Mouse (Mus musculus) MEL (cell line): ENCODE measurements at regions not wholly inside any gene's neighbourhood (a gene's known extent, or its start where the extent isn't known, plus 50 kb on each side); places are given as distances from the start of the nearest gene placed in this dataset.

Source experiments
- DNase-seq: peaks from one replicate; pipeline ENCODE4 v3.0.0; 2011; ENCODE audit warnings: low read depth, low spot score
- H3K27ac ChIP-seq: 2 replicates; pipeline ENCODE4 v1.5.1; 2012; ENCODE audit warnings: low read depth, mild to moderate bottlenecking, control low read depth, low read length, moderate library complexity; ENCODE audit not compliant: control insufficient read depth
- H3K27me3 ChIP-seq, 2 experiments: fragments of 150-350 bp in 1 of 2; sonication (generic) in 1 of 2; 2 replicates each; pipeline ENCODE4 v1.6.1; 2012; ENCODE audit warnings: low read length in 2 of 2, mild to moderate bottlenecking in 2 of 2, improper control_type of control experiment in 1 of 2, moderate library complexity in 1 of 2; ENCODE audit not compliant: insufficient read depth in 2 of 2, control insufficient read depth in 1 of 2
- H3K36me3 ChIP-seq, 2 experiments: 2 replicates each; pipeline ENCODE4 v1.6.1; 2012 to 2014; ENCODE audit warnings: low read length in 2 of 2, improper control_type of control experiment in 1 of 2, inconsistent platforms in 1 of 2, mild to moderate bottlenecking in 1 of 2; ENCODE audit not compliant: insufficient read depth in 2 of 2, control insufficient read depth in 1 of 2
- H3K4me1 ChIP-seq, 2 experiments: fragments of 150-350 bp in 1 of 2; sonication (generic) in 1 of 2; 2 replicates each; pipeline ENCODE4 v1.6.1; 2012; ENCODE audit warnings: low read length in 2 of 2, improper control_type of control experiment in 1 of 2, mild to moderate bottlenecking in 1 of 2; ENCODE audit not compliant: insufficient read depth in 2 of 2, control insufficient read depth in 1 of 2
- H3K4me3 ChIP-seq, 2 experiments: fragments of 150-350 bp in 1 of 2; sonication (generic) in 1 of 2; 2 replicates each; pipeline ENCODE4 v1.5.1; 2012; ENCODE audit warnings: low read depth in 2 of 2, low read length in 2 of 2, mild to moderate bottlenecking in 2 of 2, moderate library complexity in 2 of 2, control low read depth in 1 of 2, improper control_type of control experiment in 1 of 2; ENCODE audit not compliant: control insufficient read depth in 1 of 2, insufficient read depth in 1 of 2
- H3K79me2 ChIP-seq: 2 replicates; pipeline ENCODE4 v1.6.1; 2012; ENCODE audit warnings: mild to moderate bottlenecking, low read length, moderate library complexity; ENCODE audit not compliant: control insufficient read depth, poor library complexity, insufficient read depth
- H3K9ac ChIP-seq: 2 replicates; pipeline ENCODE4 v1.6.1; 2012; ENCODE audit warnings: low read depth, mild to moderate bottlenecking, control low read depth, low read length, moderate library complexity; ENCODE audit not compliant: control insufficient read depth, poor library complexity, severe bottlenecking
- H3K9me3 ChIP-seq: fragments of 150-350 bp; sonication (generic); replicated peaks from 2 replicates; pipeline ENCODE4 v1.6.1; 2012; ENCODE audit warnings: mild to moderate bottlenecking, low read length, improper control_type of control experiment, moderate library complexity; ENCODE audit not compliant: insufficient read depth
- CHD1 ChIP-seq: IDR thresholded peaks from 2 replicates; pipeline ENCODE4 v1.6.1; 2012; ENCODE audit warnings: low read depth, mild to moderate bottlenecking, inconsistent platforms, low read length, improper control_type of control experiment
- CHD2 ChIP-seq: IDR thresholded peaks from 2 replicates; pipeline ENCODE4 v1.6.1; 2011; ENCODE audit warnings: low read length, improper control_type of control experiment
- CTCF ChIP-seq, 3 experiments: IDR thresholded peaks in 2 of 3; conservative IDR thresholded peaks in 1 of 3; 2 replicates each; pipeline ENCODE4 v1.5.1; 2011 to 2012; ENCODE audit warnings: low read length in 3 of 3, low read depth in 2 of 3, mild to moderate bottlenecking in 2 of 3, improper control_type of control experiment in 1 of 3, inconsistent platforms in 1 of 3, mixed read lengths in 1 of 3, moderate library complexity in 1 of 3; ENCODE audit not compliant: control insufficient read depth in 1 of 3, insufficient read depth in 1 of 3, poor library complexity in 1 of 3, severe bottlenecking in 1 of 3
- ELF1 ChIP-seq: IDR thresholded peaks from 2 replicates; pipeline ENCODE4 v1.6.1; 2014; ENCODE audit warnings: low read depth, mild to moderate bottlenecking, inconsistent platforms, low read length, improper control_type of control experiment, moderate library complexity
- EP300 ChIP-seq, 2 experiments: IDR thresholded peaks; 2 replicates each; pipeline ENCODE4 v1.6.1; 2011; ENCODE audit warnings: improper control_type of control experiment in 2 of 2, low read length in 2 of 2, low read depth in 1 of 2, mild to moderate bottlenecking in 1 of 2
- GABPA ChIP-seq: IDR thresholded peaks from 2 replicates; pipeline ENCODE4 v1.6.1; 2012; ENCODE audit warnings: low read depth, mild to moderate bottlenecking, inconsistent platforms, low read length, improper control_type of control experiment, moderate library complexity
- GATA1 ChIP-seq: IDR thresholded peaks from 2 replicates; pipeline ENCODE4 v1.6.1; 2011; ENCODE audit warnings: low read depth, low read length, improper control_type of control experiment
- HCFC1 ChIP-seq: IDR thresholded peaks from 2 replicates; pipeline ENCODE4 v1.6.1; 2012; ENCODE audit warnings: low read depth, mild to moderate bottlenecking, inconsistent platforms, low read length, improper control_type of control experiment, moderate library complexity
- JUND ChIP-seq: IDR thresholded peaks from 2 replicates; pipeline ENCODE4 v1.6.1; 2011; ENCODE audit warnings: low read depth, mild to moderate bottlenecking, improper control_type of control experiment, low read length
- KAT2A ChIP-seq: conservative IDR thresholded peaks from 2 replicates; pipeline ENCODE4 v1.6.1; 2012; ENCODE audit warnings: low read depth, low read length, improper control_type of control experiment, inconsistent platforms
- MAFK ChIP-seq: IDR thresholded peaks from 2 replicates; pipeline ENCODE4 v1.6.1; 2011; ENCODE audit warnings: low read depth, mild to moderate bottlenecking, low read length, improper control_type of control experiment, borderline replicate concordance
- MYC ChIP-seq: IDR thresholded peaks from 2 replicates; pipeline ENCODE4 v1.6.1; 2011; ENCODE audit warnings: low read depth, mild to moderate bottlenecking, low read length, improper control_type of control experiment, moderate library complexity
- NRF1 ChIP-seq: IDR thresholded peaks from 2 replicates; pipeline ENCODE4 v1.6.1; 2014; ENCODE audit warnings: low read depth, mild to moderate bottlenecking, inconsistent platforms, low read length, improper control_type of control experiment, moderate library complexity; ENCODE audit not compliant: poor library complexity, insufficient read depth, severe bottlenecking
- POLR2A ChIP-seq, 2 experiments: IDR thresholded peaks; 2 replicates each; pipeline ENCODE4 v1.6.1; 2011 to 2012; ENCODE audit warnings: low read length in 2 of 2, mild to moderate bottlenecking in 2 of 2, control low read depth in 1 of 2, improper control_type of control experiment in 1 of 2, low read depth in 1 of 2, moderate library complexity in 1 of 2; ENCODE audit not compliant: control insufficient read depth in 1 of 2, insufficient read depth in 1 of 2, poor library complexity in 1 of 2
- POLR2AphosphoS2 ChIP-seq: IDR thresholded peaks from 2 replicates; pipeline ENCODE4 v1.6.1; 2011; ENCODE audit warnings: low read length, improper control_type of control experiment
- POLR2AphosphoS5 ChIP-seq: IDR thresholded peaks from 2 replicates; pipeline ENCODE4 v1.6.1; 2012; ENCODE audit warnings: low read depth, borderline replicate concordance, mild to moderate bottlenecking, inconsistent platforms, low read length, moderate library complexity, mixed read lengths
- RCOR1 ChIP-seq: IDR thresholded peaks from 2 replicates; pipeline ENCODE4 v1.6.1; 2012; ENCODE audit warnings: low read depth, mild to moderate bottlenecking, inconsistent platforms, low read length, improper control_type of control experiment
- TAL1 ChIP-seq: IDR thresholded peaks from 2 replicates; pipeline ENCODE4 v1.6.1; 2012; ENCODE audit warnings: mild to moderate bottlenecking, inconsistent platforms, low read length, moderate library complexity, mixed read lengths
- TCF12 ChIP-seq: IDR thresholded peaks from 2 replicates; pipeline ENCODE4 v1.6.1; 2014; ENCODE audit warnings: low read depth, mild to moderate bottlenecking, inconsistent platforms, low read length, improper control_type of control experiment, moderate library complexity
- ZNF384 ChIP-seq: IDR thresholded peaks from 2 replicates; pipeline ENCODE4 v1.6.1; 2012; ENCODE audit warnings: low read depth, mild to moderate bottlenecking, inconsistent platforms, low read length, improper control_type of control experiment

DNA sequence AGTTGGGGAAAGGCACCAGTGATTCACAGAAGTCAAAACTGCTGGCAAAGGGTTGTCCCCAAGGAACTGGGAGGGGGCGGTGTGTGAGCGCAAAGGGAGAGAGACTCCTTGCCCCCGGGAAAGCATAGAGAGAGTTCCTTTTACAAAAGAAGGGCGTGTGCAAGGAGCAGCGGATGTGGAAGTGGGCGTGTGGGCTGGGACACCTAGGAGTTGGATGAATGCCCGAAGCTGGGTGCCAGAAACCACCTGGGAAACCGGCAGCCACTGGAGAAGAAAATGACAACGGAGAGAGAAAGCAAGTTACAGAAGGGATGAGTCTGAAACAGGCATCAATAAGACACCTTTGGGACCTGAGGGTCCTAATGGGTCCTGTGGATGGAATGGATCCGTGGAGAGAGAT, 133.8 kb upstream of the Hmga2 start:
- H3K27ac ChIP-seq, result no peak overlapping the region
- no peaks in the 10 kb centered on the region; a peak in 1 of 4 replicates for H3K4me1 ChIP-seq
- no peak for TF ChIP-seq ZNF384
- no peak overlapping the region for H3K4me3 ChIP-seq
- no peak overlapping the region for H3K9ac ChIP-seq
- H3K79me2 ChIP-seq, result no peaks in the 10 kb centered on the region
- no peaks in the 10 kb centered on the region for H3K36me3 ChIP-seq
- H3K9me3 ChIP-seq, result no peaks in the 10 kb centered on the region
- H3K27me3 ChIP-seq, result 0 out of 4 replicates have a peak, but pooled peaks cover 0 to 3% of the 10 kb centered on the region in 2 experiments
- peak; percentile 14 for DNase-seq

DNA sequence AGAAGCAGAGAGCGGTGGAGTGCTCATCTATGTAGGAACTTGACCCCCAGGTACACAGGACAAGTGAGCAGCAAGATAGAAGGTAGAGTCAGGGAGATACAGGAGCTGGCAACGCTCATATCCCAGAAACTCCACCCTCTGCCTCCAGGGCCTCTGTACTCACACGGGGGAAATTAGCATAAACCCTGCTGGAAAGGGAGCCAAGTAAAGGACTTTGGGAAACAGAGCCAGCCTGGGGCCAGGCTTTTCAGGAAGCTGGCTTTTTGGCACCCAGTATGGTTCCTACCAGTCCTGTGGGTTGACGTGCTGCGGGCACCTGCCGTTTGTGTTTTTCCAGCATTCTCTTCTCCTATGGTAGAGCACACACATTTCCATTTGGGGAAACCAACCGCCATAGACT, 128.2 kb upstream of the Hmga2 start:
- H3K27me3 ChIP-seq, result peaks cover 0 to 3% of the 10 kb centered on the region in 2 experiments; a peak in 1 of 4 replicates
- H3K79me2 ChIP-seq, result no peaks in the 10 kb centered on the region
- no peaks in the 10 kb centered on the region for H3K9me3 ChIP-seq
- H3K4me3 ChIP-seq, result no peak overlapping the region
- DNase-seq, result no peak
- TF ChIP-seq MAFK (no peak), POLR2A (IDR thresholded peaks at IDR 0.05; ENCODE audit: control insufficient read depth in 1 of 2, insufficient read depth in 1 of 2, low read depth in 1 of 2, low read length in 2 of 2, poor library complexity in 1 of 2) (no peak), TAL1 (no peak), GATA1 (no peak), CHD1 (no peak), CTCF (IDR thresholded peaks at IDR 0.05 in 2 of 3, conservative IDR thresholded peaks at IDR 0.05 in 1 of 3; ENCODE audit: control insufficient read depth in 1 of 3, insufficient read depth in 1 of 3, low read depth in 2 of 3, low read length in 3 of 3, poor library complexity in 1 of 3, severe bottlenecking in 1 of 3) (no peak), TCF12 (no peak), POLR2AphosphoS2 (no peak), RCOR1 (no peak), MYC (no peak), JUND (no peak), GABPA (no peak), EP300 (IDR thresholded peaks at IDR 0.05; ENCODE audit: low read depth in 1 of 2, low read length in 2 of 2) (no peak)
- H3K9ac ChIP-seq, result no peak overlapping the region
- no peak overlapping the region for H3K27ac ChIP-seq
- H3K4me1 ChIP-seq, result no peaks in the 10 kb centered on the region
- no peaks in the 10 kb centered on the region for H3K36me3 ChIP-seq

DNA sequence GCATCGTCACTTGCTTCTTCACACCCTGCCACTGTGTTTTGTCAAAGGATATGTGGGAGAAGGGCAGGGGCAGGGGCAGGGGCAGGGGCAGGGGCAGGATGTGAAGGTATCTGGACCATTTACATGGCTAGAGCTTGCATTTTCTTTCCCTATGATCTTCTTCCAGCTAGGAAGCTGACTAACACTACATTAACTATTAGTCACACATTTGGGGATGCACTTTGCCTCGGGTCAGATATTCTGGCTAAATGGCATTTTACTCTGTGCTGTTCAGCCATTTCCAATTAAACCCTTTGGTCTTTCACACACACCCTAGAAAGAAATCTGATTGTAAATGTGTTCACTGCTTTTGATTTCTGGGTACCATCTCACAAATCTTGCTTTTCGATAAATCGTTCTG, 126.9 kb upstream of the Hmga2 start:
- no peaks in the 10 kb centered on the region for H3K79me2 ChIP-seq
- no peaks in the 10 kb centered on the region for H3K4me1 ChIP-seq
- no peak for DNase-seq
- H3K4me3 ChIP-seq, result no peak overlapping the region
- no peaks in the 10 kb centered on the region for H3K36me3 ChIP-seq
- no peaks in the 10 kb centered on the region for H3K9me3 ChIP-seq
- H3K27me3 ChIP-seq, result peaks cover 0 to 3% of the 10 kb centered on the region in 2 experiments; a peak in 1 of 4 replicates
- H3K27ac ChIP-seq, result no peak overlapping the region
- H3K9ac ChIP-seq, result no peak overlapping the region
- no peak for TF ChIP-seq ELF1
- TF ChIP-seq CHD2, result no peak
- TF ChIP-seq KAT2A, result no peak
- TF ChIP-seq POLR2AphosphoS5, result no peak
- TF ChIP-seq NRF1, result no peak
- TF ChIP-seq HCFC1, result no peak
